Mouse (Mus musculus): Measurements from ENCODE around the gene Tnfaip1.
"Not testable (repeated sequence)": the region's sequence is repeated elsewhere in the genome, so short reads cannot be mapped to it uniquely, and the experiment has no call there.

Tnfaip1 gene

GRCm38 (mm10) chr11:78536080-78536689 lies at the start of gene Tnfaip1, which contains the start of gene Ift20:
Tnfaip1 (minus strand) TSS chr11:78536332.
Ift20 (plus strand) TSS chr11:78536361.
- peak; percentile 93 to 98 for DNase-seq (ENCODE audit: low spot score in 2 of 2)

- DNase-seq (ENCODE audit: low spot score in 2 of 2), result no peak
Measured at GRCm38 (mm10) chr11:78582848-78583247, 46.7 kb upstream of the Tnfaip1 start.

DNA sequence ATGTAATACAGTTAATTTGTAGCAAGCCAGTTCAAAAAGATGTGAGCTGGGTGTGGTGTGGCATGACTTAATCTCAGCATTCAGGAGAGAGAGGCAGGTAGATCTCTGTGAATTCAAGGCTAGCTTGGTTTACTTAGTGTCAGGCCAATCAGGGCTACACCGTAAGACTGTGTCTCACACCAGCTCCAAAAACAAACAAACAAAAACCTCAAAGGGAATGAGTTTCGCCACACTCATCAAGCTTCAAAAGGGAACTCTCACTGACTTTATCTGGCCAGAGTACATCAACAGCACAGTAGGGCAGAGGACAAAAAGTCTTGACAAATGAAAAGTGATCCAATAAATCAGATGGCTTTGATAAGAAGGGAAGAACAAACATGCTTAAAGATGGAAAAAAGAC lies 38.8 kb upstream of the Tnfaip1 start:
- DNase-seq (ENCODE audit: low spot score in 2 of 2), result no peak

DNA sequence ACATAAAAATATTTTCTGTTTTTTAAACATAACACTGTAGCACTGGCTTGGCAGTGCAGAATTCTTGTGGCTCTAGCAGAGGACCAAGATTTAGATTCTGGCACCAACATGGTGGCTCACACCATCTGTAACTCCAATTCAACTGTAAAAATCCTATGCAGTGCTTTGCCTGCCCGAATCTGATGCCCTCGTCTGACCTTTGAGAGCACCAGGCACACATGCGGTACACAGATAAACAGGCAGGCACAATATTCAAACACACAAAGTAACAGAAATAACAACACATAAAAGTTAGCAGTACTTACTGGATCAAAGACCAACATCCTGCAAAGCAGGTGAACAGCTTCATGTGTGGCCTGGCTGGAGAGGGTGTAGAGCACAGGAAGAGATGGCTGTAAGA lies 38.4 kb upstream of the Tnfaip1 start:
- no peak for DNase-seq (ENCODE audit: low spot score in 2 of 2)

GRCm38 (mm10) chr11:78574031-78574430 lies 37.9 kb upstream of the Tnfaip1 start:
- DNase-seq (ENCODE audit: low spot score in 2 of 2), result not testable (repeated sequence)

DNA sequence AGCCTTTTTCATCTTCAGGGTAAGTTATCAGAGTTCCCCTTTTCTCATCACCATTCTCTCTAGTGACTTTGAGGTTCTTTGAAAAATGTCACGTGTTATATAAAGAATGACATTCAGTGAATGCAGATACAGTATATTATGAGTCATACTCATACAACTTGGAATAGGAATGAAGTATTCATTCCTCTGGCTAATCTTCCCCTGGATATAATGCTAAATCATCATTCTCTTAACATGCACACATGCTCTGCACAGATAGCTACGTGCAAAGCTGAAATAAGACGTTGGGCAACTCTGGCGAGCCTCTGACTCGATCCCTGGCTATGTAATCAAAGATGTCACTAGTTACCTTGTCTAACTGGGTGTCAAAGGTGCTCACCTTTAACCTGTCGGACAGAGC lies 35.7 kb upstream of the Tnfaip1 start:
- no peak for DNase-seq (ENCODE audit: low spot score in 2 of 2)

DNA sequence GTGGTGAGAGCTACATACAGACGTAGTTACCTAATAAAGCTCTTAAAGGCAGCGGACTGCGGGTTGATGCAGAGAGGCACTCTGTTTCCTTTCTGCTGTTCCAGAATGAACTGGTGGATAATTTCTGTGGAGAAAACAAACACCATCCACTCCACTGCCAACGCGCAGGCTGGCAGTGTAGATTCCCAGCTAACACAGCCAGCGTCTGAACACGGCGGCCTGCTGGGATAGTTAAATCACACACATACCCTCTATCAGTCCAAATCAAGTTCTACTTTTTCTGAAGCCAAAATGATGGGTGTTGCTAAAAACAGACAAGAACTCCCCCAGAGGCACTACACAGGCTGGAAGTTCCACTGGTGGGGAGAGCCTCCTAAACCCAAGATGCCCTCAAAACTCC lies 35.3 kb upstream of the Tnfaip1 start:
- DNase-seq (ENCODE audit: low spot score in 2 of 2), result no peak

DNA sequence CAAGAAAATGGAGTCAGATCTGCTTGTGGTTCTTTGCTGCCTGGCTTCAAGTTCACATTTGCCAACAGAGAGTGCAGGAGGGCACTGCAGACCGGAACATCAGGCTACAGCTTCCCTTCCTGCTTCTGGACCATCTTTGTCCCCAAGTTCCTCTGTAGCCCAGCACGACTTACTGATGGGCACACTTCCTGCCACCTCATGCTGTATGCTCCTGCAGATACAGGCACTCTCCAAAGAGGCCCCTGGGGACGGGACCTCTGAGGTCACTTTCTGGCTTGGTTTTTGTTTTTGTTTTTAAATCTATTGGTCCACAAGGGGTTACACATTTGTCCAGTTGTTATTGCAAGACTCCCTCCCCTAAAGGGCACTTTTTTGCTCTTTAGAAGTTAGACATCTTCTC lies 33.7 kb upstream of the Tnfaip1 start:
- no peak for DNase-seq (ENCODE audit: low spot score in 2 of 2)

GRCm38 (mm10) chr11:78568827-78569226 lies 32.7 kb upstream of the Tnfaip1 start:
- DNase-seq (ENCODE audit: low spot score in 2 of 2), result no peak

- DNase-seq (ENCODE audit: low spot score in 2 of 2), result no peak
Measured at GRCm38 (mm10) chr11:78567614-78568013, 31.5 kb upstream of the Tnfaip1 start.

- DNase-seq (ENCODE audit: low spot score in 2 of 2), result no peak
Measured at GRCm38 (mm10) chr11:78566775-78567174, 30.6 kb upstream of the Tnfaip1 start.

- DNase-seq (ENCODE audit: low spot score in 2 of 2), result peak; percentile 45 to 56
Measured at GRCm38 (mm10) chr11:78560447-78560846, 24.3 kb upstream of the Tnfaip1 start.

DNA sequence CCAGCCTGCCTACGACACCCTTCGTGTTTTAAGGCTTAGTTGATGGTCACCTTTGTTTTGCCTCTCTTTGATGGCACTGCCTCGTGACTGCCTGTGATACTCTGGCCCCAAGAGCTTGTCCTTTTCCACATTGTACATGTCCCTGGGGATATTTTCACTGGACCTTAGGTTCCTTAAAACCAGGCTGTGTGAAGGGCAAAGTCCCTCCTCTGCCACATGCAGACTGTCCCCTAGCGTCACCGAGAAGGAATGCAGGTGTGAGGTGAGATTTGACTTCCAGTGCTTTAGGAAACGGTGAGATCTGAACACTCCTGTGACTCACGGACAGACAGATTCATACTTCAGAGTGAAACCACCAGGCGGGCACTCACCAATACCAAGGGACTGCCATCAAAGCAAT lies 21.1 kb upstream of the Tnfaip1 start:
- no peak for DNase-seq (ENCODE audit: low spot score in 2 of 2)

GRCm38 (mm10) chr11:78556070-78556469 lies 19.9 kb upstream of the Tnfaip1 start:
- DNase-seq (ENCODE audit: low spot score in 2 of 2), result no peak

DNA sequence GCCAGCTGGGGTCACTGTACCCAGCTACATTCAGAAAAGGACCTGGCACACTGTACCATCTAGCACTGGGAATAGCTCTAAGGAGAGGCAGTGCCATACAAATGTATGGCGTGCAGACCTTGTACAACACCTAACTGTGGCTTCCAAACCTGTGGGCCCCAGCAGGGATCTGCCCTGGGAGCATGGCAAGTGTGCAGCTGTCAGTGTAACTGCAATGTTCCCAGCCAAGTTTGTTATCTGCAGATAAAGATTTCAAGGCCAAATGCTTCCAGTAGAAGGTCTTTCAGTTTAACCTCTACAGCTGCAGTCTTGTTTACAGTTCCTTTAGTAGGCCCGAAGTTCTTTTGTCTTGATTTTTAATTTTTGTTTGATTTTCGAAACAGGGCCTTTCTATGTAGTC lies 19.5 kb upstream of the Tnfaip1 start:
- no peak for DNase-seq (ENCODE audit: low spot score in 2 of 2)

DNA sequence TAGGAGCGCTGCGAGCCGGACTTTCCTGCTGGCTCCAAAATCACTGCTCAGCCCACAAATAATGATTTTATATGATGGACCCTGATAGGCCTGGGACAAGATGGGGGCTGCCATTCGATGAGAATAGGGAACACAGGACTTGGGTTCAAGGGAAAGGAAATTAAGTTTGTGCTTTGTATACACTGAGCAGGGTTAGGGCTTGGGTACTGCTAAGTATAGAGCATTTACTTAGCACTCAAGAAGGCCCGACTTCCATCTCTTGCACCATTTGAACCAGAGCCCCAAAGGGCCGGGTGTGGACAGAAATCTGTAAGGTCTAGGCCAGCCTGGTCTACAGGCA lies 14.9 kb upstream of the Tnfaip1 start:
- DNase-seq (ENCODE audit: low spot score in 2 of 2), result no peak

DNA sequence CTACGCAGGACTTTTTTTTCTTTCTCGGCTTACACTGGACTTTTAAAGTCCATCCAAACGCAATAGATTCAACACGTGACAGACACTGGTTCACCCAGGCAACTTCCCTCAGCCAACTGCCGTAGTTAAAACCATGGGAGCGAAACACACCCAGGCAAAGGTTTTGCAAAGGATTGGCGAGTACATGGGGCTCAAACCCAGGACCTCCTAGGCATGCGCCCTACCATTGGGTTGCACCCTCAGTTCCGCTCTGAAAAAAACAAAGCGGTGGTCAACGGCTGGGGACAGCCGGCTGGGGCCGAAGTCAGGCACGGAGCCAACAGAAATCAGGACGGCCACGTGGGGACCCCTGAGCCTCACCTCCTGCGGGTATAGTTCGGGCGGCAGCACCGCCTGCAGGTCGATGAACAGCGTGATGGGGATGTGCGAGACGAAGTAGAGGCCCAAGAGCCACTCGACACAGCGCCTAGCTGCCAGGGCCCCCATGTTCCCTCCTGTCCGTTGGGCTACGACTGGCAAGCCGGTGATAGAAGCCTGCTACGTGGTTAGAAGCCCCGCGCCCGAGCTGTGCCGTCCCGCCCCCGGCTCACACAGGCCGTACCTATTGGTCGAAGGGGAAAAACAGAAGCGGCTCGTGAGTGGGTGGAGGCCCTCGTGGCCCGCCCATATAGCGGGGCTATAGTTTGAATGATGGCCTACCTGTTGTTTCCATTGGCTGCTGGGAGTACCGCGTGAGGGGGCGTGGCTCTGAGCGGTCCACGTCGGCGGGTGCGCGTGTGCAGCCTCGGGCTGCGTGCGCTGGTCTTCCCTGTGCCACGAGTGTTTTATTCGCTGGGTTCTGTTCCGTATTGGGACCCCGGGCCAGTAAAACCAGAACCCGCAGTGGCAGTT lies 14.3 kb upstream of the Tnfaip1 start, which contains the start of gene Tmem97:
Gene Tmem97, minus strand, starts transcription at position 610 of the 891 bp plus-strand sequence.
- DNase-seq (ENCODE audit: low spot score in 2 of 2), result peak; percentile 89 to 95

- no peak for DNase-seq (ENCODE audit: low spot score in 2 of 2)
Measured at GRCm38 (mm10) chr11:78549491-78549987, 13.4 kb upstream of the Tnfaip1 start.

GRCm38 (mm10) chr11:78547718-78548460 lies 11.8 kb upstream of the Tnfaip1 start:
- DNase-seq (ENCODE audit: low spot score in 2 of 2), result no peak

GRCm38 (mm10) chr11:78545181-78545580 lies 9.0 kb upstream of the Tnfaip1 start:
- DNase-seq (ENCODE audit: low spot score in 2 of 2), result no peak

DNA sequence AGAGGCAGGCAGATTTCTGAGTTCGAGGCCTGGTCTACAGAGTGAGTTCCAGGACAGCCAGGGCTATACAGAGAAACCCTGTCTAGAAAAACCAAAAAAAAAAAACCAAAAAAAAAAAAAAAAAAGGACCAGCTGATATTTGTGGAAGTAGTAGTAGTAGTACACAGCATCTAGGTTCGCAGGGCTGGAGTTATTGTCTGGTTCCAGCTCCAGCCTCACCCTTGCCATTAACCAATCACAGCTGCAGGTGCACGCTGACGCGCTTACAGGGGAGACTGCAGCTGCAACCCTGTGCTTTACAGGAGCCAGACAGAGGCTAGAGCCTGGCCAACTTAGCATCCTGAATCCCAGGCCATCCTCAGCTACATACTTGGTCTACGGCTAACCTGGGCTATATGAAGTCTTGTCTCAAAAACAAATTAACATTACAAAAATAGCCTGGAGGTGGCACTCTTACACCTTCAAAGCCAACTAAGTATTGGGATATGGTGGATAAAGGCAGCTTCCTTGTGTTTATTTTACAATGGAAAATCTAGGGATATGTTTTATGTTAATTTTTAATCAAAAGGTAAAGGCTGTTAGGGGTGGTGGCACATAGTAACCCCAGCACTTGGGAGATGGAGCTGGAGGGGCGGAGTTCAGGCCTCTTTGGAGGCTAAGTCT lies 8.4 kb upstream of the Tnfaip1 start:
- no peak for DNase-seq (ENCODE audit: low spot score in 2 of 2)

DNA sequence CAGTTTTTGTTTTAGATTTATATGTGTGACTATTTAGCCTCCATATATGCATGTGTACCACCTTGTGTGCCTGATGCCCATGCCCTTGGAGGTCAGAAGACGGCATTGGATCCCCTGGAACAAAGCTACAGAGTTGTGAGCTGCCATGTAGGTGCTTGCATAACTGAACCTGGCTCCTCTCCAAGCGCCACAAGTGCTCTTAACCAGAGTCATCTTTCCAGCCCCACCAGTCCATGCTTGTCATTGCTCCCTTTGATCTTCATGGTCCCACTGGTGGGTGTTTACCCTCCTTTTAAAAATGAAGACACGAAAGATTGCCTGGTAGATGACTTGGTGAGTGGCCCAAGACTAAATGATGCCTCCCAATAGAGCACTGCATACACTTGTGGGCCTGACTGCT lies 4.2 kb upstream of the Tnfaip1 start:
- DNase-seq (ENCODE audit: low spot score in 2 of 2), result no peak
